Comparison of ENCODE assay signal across 31 mouse cellular contexts in genomic region chr8:104479091-104479490, GRCm38 (mm10). TPM values are rescaled to one million over a fixed set of nuclear protein-coding genes. Genes with fewer than 3 reads are reported as not detected.
"Had no signal": no experiment of that assay in that cellular context is flagged by ENCODE, and none has a peak within 500 bp of the region (broad histone marks: within the 10 kb centered on the region; RNA-seq: fewer than 3 reads in every experiment).

No protein-coding gene starts in this region.

- H3K27ac ChIP-seq: limb, embryonic 10.5 days; limb, embryonic 12.5 days; limb, embryonic 13.5 days; limb, embryonic 15.5 days; liver, embryonic 12.5 days; liver, embryonic 13.5 days; liver, embryonic 14.5 days; liver, embryonic 15.5 days; lung, embryonic 15.5 days; macrophage; midbrain, embryonic 10.5 days; midbrain, embryonic 12.5 days; midbrain, embryonic 13.5 days; midbrain, embryonic 15.5 days; neural tube, embryonic 12.5 days had no signal

- H3K4me3 ChIP-seq: limb, embryonic 10.5 days; limb, embryonic 12.5 days; limb, embryonic 13.5 days; limb, embryonic 15.5 days; liver, embryonic 12.5 days; liver, embryonic 13.5 days; liver, embryonic 15.5 days; lung, embryonic 15.5 days; megakaryocyte, embryonic 14.5 days; midbrain, embryonic 10.5 days; midbrain, embryonic 12.5 days; midbrain, embryonic 13.5 days; midbrain, embryonic 15.5 days; myocyte; neural tube, embryonic 12.5 days had no signal

- H3K4me1 ChIP-seq: limb, embryonic 10.5 days; limb, embryonic 12.5 days; limb, embryonic 13.5 days; limb, embryonic 15.5 days; liver, embryonic 12.5 days; liver, embryonic 13.5 days; liver, embryonic 15.5 days; lung, embryonic 15.5 days; megakaryocyte, embryonic 14.5 days; midbrain, embryonic 10.5 days; midbrain, embryonic 12.5 days; midbrain, embryonic 13.5 days; midbrain, embryonic 15.5 days; neural tube, embryonic 12.5 days had no signal

- DNase-seq: left cerebral cortex, postnatal 4 days; liver, embryonic 13.5 days; liver, postnatal 0 days; lung, adult 18-20 months; lung, adult 2 months; lung, embryonic 14.5 days; lung, postnatal 10 days; lung, postnatal 14 days; lung, postnatal 36 days; lung, postnatal 4 days; midbrain, embryonic 14.5 days had no signal

- H3K27me3 ChIP-seq: limb, embryonic 12.5 days; limb, embryonic 13.5 days; limb, embryonic 15.5 days; liver, embryonic 12.5 days; liver, embryonic 15.5 days; lung, embryonic 15.5 days; midbrain, embryonic 12.5 days; midbrain, embryonic 13.5 days; midbrain, embryonic 15.5 days; neural tube, embryonic 12.5 days had no signal

- H3K9ac ChIP-seq: limb, embryonic 12.5 days; limb, embryonic 13.5 days; limb, embryonic 15.5 days; liver, embryonic 12.5 days; liver, embryonic 13.5 days; liver, embryonic 14.5 days; liver, embryonic 15.5 days; liver, postnatal 0 days; lung, embryonic 14.5 days; lung, embryonic 15.5 days; midbrain, embryonic 12.5 days; midbrain, embryonic 13.5 days; midbrain, embryonic 15.5 days; neural tube, embryonic 12.5 days had no signal

- H3K36me3 ChIP-seq: limb, embryonic 10.5 days; limb, embryonic 12.5 days; limb, embryonic 13.5 days; limb, embryonic 15.5 days; liver, embryonic 12.5 days; liver, embryonic 13.5 days; liver, embryonic 15.5 days; lung, embryonic 15.5 days; midbrain, embryonic 10.5 days; midbrain, embryonic 12.5 days; midbrain, embryonic 13.5 days; midbrain, embryonic 15.5 days; neural tube, embryonic 12.5 days had no signal

RNA-seq across cellular contexts. Expression of gene Terb1, which starts 30.6 kb away (rescaled TPM):
- total RNA-seq: megakaryocyte progenitor cell, adult 5-6 weeks; megakaryocyte, adult 5-6 weeks; megakaryocyte-erythroid progenitor cell, adult 5-6 weeks; monocyte, adult 5-6 weeks had no signal
- polyA plus RNA-seq: liver, embryonic 14.5 days; liver, embryonic 15.5 days; macrophage; myocyte had no signal

RNA-seq across cellular contexts. Expression of gene Car7, which starts 55.4 kb away (rescaled TPM):
- total RNA-seq: megakaryocyte-erythroid progenitor cell, adult 5-6 weeks had no signal
